Mouse (Mus musculus): ENCODE measurements at regions not wholly inside any gene's neighbourhood (a gene's known extent, or its start where the extent isn't known, plus 50 kb on each side); places are given as distances from the start of the nearest gene placed in this dataset.

GRCm38 (mm10) chr19:53476768-53477547, 52.0 kb upstream of the Dusp5 start:
- H3K4me2 ChIP-seq (replicated peaks), result no peak overlapping the region
- 80% methylated on average over 14 of the region's 14 CpGs for WGBS
- no peaks in the 10 kb centered on the region for H3K4me1 ChIP-seq (replicated peaks; ENCODE audit: control insufficient read depth, insufficient read depth, low read length)
- H3K9me3 ChIP-seq (ENCODE audit: control insufficient read depth, low read length), result no peaks in the 10 kb centered on the region
- H3K27ac ChIP-seq, result no peak overlapping the region
- DNase-seq (ENCODE audit: low spot score) (no peak), ATAC-seq (ENCODE audit: low FRiP score) (no peak)
- H3K36me3 ChIP-seq (replicated peaks; ENCODE audit: control insufficient read depth, insufficient read depth), result no peaks in the 10 kb centered on the region
- no peak overlapping the region for H3K9ac ChIP-seq
- H3K4me3 ChIP-seq (replicated peaks; ENCODE audit: low read length), result no peak overlapping the region
- H3K27me3 ChIP-seq (ENCODE audit: control insufficient read depth, insufficient read depth, low read length), result no peaks in the 10 kb centered on the region

- H3K27ac ChIP-seq, result no peak overlapping the region
- H3K9ac ChIP-seq, result no peak overlapping the region
- WGBS, result 45% methylated on average over 7 of the region's 7 CpGs
- H3K36me3 ChIP-seq (replicated peaks; ENCODE audit: control insufficient read depth, insufficient read depth), result no peaks in the 10 kb centered on the region
- DNase-seq (ENCODE audit: low spot score) (no peak), ATAC-seq (ENCODE audit: low FRiP score) (no peak)
- H3K4me3 ChIP-seq (replicated peaks; ENCODE audit: low read length), result no peak overlapping the region
- H3K9me3 ChIP-seq (ENCODE audit: control insufficient read depth, low read length), result peaks cover 13% of the 10 kb centered on the region
- H3K27me3 ChIP-seq (ENCODE audit: control insufficient read depth, insufficient read depth, low read length), result no peaks in the 10 kb centered on the region
- H3K4me1 ChIP-seq (replicated peaks; ENCODE audit: control insufficient read depth, insufficient read depth, low read length), result no peaks in the 10 kb centered on the region
- H3K4me2 ChIP-seq (replicated peaks), result no peak overlapping the region
Measured at GRCm38 (mm10) chr19:53469256-53469655, 59.7 kb upstream of the Dusp5 start.

DNA sequence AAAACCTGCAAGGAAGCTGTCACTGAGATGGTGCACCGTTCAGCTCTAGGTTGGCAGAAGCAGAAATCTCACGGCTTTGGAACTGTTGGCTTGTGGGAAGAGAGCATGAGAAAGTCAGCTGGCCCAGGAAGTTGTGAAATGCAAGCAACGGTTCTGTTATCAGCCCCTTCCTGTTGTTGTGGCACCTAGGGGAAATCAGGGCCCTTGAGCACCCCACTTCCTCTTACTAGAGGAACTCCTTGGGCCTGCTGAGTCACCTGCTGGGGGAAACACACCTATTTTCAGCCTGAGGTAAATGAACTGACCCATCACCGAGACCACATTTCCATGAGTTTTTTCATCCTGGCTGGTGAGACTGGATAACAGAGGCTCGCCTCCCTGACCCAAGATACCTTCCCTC, 64.2 kb upstream of the Dusp5 start:
- Histone ChIP-seq H3K27me3 (ENCODE audit: control insufficient read depth, insufficient read depth, low read length) (no peaks in the 10 kb centered on the region), H3K36me3 (replicated peaks; ENCODE audit: control insufficient read depth, insufficient read depth) (no peaks in the 10 kb centered on the region), H3K9me3 (ENCODE audit: control insufficient read depth, low read length) (peaks cover 13% of the 10 kb centered on the region), H3K27ac (no peak overlapping the region), H3K9ac (no peak overlapping the region), H3K4me3 (replicated peaks; ENCODE audit: low read length) (no peak overlapping the region), H3K4me2 (replicated peaks) (no peak overlapping the region), H3K4me1 (replicated peaks; ENCODE audit: control insufficient read depth, insufficient read depth, low read length) (no peaks in the 10 kb centered on the region)
- no peak for DNase-seq (ENCODE audit: low spot score)
- ATAC-seq (ENCODE audit: low FRiP score), result no peak
- WGBS, result 87% methylated on average over 5 of the region's 5 CpGs

DNA sequence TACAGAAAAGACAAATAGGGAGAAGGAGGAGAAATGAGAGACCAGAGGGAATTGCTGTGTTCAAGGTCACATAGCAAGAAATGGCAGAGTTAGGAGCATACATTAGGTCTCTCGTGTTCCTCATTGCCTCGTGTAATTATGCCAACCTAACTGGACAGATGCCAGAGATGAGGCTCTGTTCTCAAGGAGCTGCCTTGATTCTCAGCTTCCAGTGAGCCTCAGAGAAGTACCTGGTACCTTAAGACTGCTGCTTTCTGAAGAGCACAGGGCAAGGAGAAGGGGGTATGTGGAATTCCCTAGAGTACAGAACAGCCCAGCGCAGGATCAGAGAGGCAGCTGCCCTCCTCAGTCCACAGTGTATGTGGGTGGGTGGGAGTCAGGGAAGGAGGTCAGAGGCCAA, 64.8 kb upstream of the Dusp5 start:
- DNase-seq (ENCODE audit: low spot score), result no peak
- Histone ChIP-seq H3K4me3 (replicated peaks; ENCODE audit: low read length) (no peak overlapping the region), H3K4me1 (replicated peaks; ENCODE audit: control insufficient read depth, insufficient read depth, low read length) (peaks cover 4% of the 10 kb centered on the region), H3K27ac (no peak overlapping the region), H3K9me3 (ENCODE audit: control insufficient read depth, low read length) (peaks cover 13% of the 10 kb centered on the region), H3K9ac (no peak overlapping the region), H3K27me3 (ENCODE audit: control insufficient read depth, insufficient read depth, low read length) (no peaks in the 10 kb centered on the region), H3K36me3 (replicated peaks; ENCODE audit: control insufficient read depth, insufficient read depth) (no peaks in the 10 kb centered on the region), H3K4me2 (replicated peaks) (no peak overlapping the region)
- ATAC-seq (ENCODE audit: low FRiP score), result no peak
- WGBS, result 64% methylated on average over 3 of the region's 3 CpGs

- Histone ChIP-seq H3K9ac (no peak overlapping the region), H3K27ac (no peak overlapping the region), H3K9me3 (ENCODE audit: control insufficient read depth, low read length) (peaks cover 7% of the 10 kb centered on the region), H3K27me3 (ENCODE audit: control insufficient read depth, insufficient read depth, low read length) (0 out of 2 replicates have a peak, but pooled peaks cover 8% of the 10 kb centered on the region), H3K4me3 (replicated peaks; ENCODE audit: low read length) (no peak overlapping the region), H3K4me2 (replicated peaks) (no peak overlapping the region), H3K36me3 (replicated peaks; ENCODE audit: control insufficient read depth, insufficient read depth) (no peaks in the 10 kb centered on the region), H3K4me1 (replicated peaks; ENCODE audit: control insufficient read depth, insufficient read depth, low read length) (peaks cover 8% of the 10 kb centered on the region)
- DNase-seq (ENCODE audit: low spot score) (no peak), ATAC-seq (ENCODE audit: low FRiP score) (no peak)
- 63% methylated on average over 17 of the region's 17 CpGs for WGBS
Measured at GRCm38 (mm10) chr19:53461025-53462015, 67.6 kb upstream of the Dusp5 start.

DNA sequence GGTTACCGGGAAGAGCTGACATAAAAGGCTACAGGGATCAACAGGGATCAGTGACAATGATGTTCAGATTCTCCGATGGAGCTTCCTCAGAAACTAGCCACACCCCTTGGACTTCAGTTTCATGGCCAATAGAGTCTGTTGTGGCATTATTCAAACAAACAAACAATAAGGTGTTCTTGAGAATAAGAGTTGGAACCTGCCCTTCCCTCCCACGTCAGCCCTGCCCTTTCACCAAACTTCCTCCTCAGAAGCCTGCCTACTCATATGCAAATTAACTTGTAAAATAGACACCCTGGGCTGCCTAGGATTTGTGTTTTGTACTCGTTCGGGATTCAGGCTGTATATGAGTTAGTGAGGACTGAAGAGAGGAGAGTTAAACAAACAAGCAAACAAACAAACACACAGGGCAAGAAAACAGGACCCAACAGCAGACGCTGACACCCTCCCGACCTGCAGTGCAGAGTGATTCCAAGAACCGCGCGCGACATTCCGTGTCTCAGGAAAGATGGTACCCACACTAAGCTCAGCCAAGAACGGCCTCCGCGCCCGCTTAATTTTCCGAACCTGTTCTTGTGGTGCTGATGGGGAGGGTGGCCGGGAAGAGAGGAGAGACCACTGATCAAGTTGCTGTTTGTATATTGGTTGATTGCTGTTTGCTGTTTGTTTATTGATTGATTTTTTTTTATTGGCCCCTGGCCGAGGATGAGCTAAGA, 68.4 kb upstream of the Dusp5 start:
- Histone ChIP-seq H3K4me1 (replicated peaks; ENCODE audit: control insufficient read depth, insufficient read depth, low read length) (peaks cover 8% of the 10 kb centered on the region), H3K9ac (no peak overlapping the region), H3K27ac (no peak overlapping the region), H3K9me3 (ENCODE audit: control insufficient read depth, low read length) (no peaks in the 10 kb centered on the region), H3K36me3 (replicated peaks; ENCODE audit: control insufficient read depth, insufficient read depth) (no peaks in the 10 kb centered on the region), H3K4me3 (replicated peaks; ENCODE audit: low read length) (no peak overlapping the region), H3K27me3 (ENCODE audit: control insufficient read depth, insufficient read depth, low read length) (0 out of 2 replicates have a peak, but pooled peaks cover 8% of the 10 kb centered on the region), H3K4me2 (replicated peaks) (no peak overlapping the region)
- no peak for ATAC-seq (ENCODE audit: low FRiP score)
- DNase-seq (ENCODE audit: low spot score), result no peak
- WGBS, result 8% methylated on average over 19 of the region's 19 CpGs

GRCm38 (mm10) chr19:53459407-53459788, 69.0 kb upstream of the Smndc1 start:
- no peak overlapping the region for H3K4me2 ChIP-seq (replicated peaks)
- no peaks in the 10 kb centered on the region for H3K36me3 ChIP-seq (replicated peaks; ENCODE audit: control insufficient read depth, insufficient read depth)
- peaks cover 11% of the 10 kb centered on the region for H3K4me1 ChIP-seq (replicated peaks; ENCODE audit: control insufficient read depth, insufficient read depth, low read length)
- H3K4me3 ChIP-seq (replicated peaks; ENCODE audit: low read length), result no peak overlapping the region
- no peaks in the 10 kb centered on the region for H3K9me3 ChIP-seq (ENCODE audit: control insufficient read depth, low read length)
- ATAC-seq (ENCODE audit: low FRiP score), result peak; percentile 59; the same call in 1 of the 2 replicates
- WGBS, result 16% methylated on average over 3 of the region's 3 CpGs
- peak overlapping the region; percentile 40; the same call in 1 of the 2 replicates for H3K9ac ChIP-seq
- peak overlapping the region; percentile 43; the same call in 1 of the 2 replicates for H3K27ac ChIP-seq
- DNase-seq (ENCODE audit: low spot score), result peak; percentile 36
- 0 out of 2 replicates have a peak, but pooled peaks cover 8% of the 10 kb centered on the region for H3K27me3 ChIP-seq (ENCODE audit: control insufficient read depth, insufficient read depth, low read length)

- no peak; the same call in 1 of the 2 replicates for ATAC-seq (ENCODE audit: low FRiP score)
- H3K27me3 ChIP-seq (ENCODE audit: control insufficient read depth, insufficient read depth, low read length), result 0 out of 2 replicates have a peak, but pooled peaks cover 8% of the 10 kb centered on the region
- no peak overlapping the region for H3K4me3 ChIP-seq (replicated peaks; ENCODE audit: low read length)
- H3K9ac ChIP-seq, result peak overlapping the region; percentile 40; the same call in 1 of the 2 replicates
- peak overlapping the region; percentile 43; the same call in 1 of the 2 replicates for H3K27ac ChIP-seq
- H3K36me3 ChIP-seq (replicated peaks; ENCODE audit: control insufficient read depth, insufficient read depth), result no peaks in the 10 kb centered on the region
- H3K9me3 ChIP-seq (ENCODE audit: control insufficient read depth, low read length), result no peaks in the 10 kb centered on the region
- 46% methylated on average over 10 of the region's 10 CpGs for WGBS
- peaks cover 16% of the 10 kb centered on the region for H3K4me1 ChIP-seq (replicated peaks; ENCODE audit: control insufficient read depth, insufficient read depth, low read length)
- H3K4me2 ChIP-seq (replicated peaks), result no peak overlapping the region
- DNase-seq (ENCODE audit: low spot score), result no peak
Measured at GRCm38 (mm10) chr19:53458770-53459406, 68.5 kb upstream of the Smndc1 start.
